Mouse (Mus musculus) olfactory bulb, adult 2 months (tissue): ENCODE data around the gene Ncln. TPM values are rescaled to one million over a fixed set of nuclear protein-coding genes. Genes with fewer than 3 reads are reported as not detected.

Source experiments
- H3K27ac ChIP-seq: fragments of 200-500 bp; 2 replicates; pipeline ENCODE4 v1.5.1; 2012; ENCODE audit warnings: low read depth, low read length; ENCODE audit not compliant: insufficient read depth
- H3K4me1 ChIP-seq: fragments of 200-500 bp; 2 replicates; pipeline ENCODE4 v1.6.1; 2012; ENCODE audit warnings: low read length; ENCODE audit not compliant: control insufficient read depth, insufficient read depth
- H3K4me3 ChIP-seq: fragments of 200-500 bp; 2 replicates; pipeline ENCODE4 v1.5.1; 2012; ENCODE audit warnings: mild to moderate bottlenecking, low read depth, low read length, moderate library complexity; ENCODE audit not compliant: insufficient read depth
- CTCF ChIP-seq: fragments of 200-500 bp; IDR thresholded peaks from 2 replicates; pipeline ENCODE4 v1.5.1; 2012; ENCODE audit warnings: low read depth, mild to moderate bottlenecking, low read length, moderate library complexity; ENCODE audit not compliant: insufficient read depth
- POLR2A ChIP-seq: fragments of 200-500 bp; IDR thresholded peaks from 2 replicates; pipeline ENCODE4 v1.6.1; 2012; ENCODE audit warnings: mild to moderate bottlenecking, low read depth, low read length, moderate library complexity; ENCODE audit not compliant: insufficient read depth
- WGBS: fragments of 180-500 bp; shearing (Covaris S2); methylation state at CpG from one replicate; pipeline ENCODE4 v1.1.7; 2018; 5-methylcytosine and 5-hydroxymethylcytosine counted together
- polyA plus RNA-seq: library from polyadenylated mRNA; stranded (reverse); fragments of >200 nt; gene quantifications from 2 replicates; pipeline ENCODE4 v1.2.4, GENCODE M21; 2012; ENCODE audit warnings: low replicate concordance; ENCODE audit not compliant: missing spikeins, insufficient read depth, insufficient read length

Ncln gene
- polyA plus RNA-seq, 1 experiment = not detected

DNA sequence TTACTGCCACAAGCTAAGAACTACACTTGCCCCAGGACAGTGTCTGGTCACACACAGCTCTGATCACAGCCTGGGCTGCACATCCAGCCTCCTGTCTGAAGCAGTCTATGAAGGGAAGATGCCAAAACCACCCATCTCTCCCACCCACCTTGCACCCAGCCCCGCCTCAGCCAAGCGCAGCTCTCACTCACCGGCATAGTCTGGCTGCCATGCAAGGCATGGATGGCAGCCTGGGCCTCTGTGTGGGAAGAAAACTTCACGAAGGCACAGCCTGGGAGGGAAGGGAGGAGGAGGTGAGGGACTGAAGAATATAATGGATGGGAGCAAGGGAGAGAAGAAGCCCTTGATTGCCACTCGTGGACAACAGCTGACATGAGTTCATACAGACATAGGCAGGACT is 26.9 kb downstream of the Ncln start:
- H3K27ac ChIP-seq = no peak overlapping the region
- peaks cover 64% of the 10 kb centered on the region for H3K4me1 ChIP-seq
- 48% methylated on average over 5 of the region's 5 CpGs for WGBS
- TF ChIP-seq POLR2A (no peak), CTCF (no peak)
- H3K4me3 ChIP-seq = no peak overlapping the region

- 79% methylated on average over 16 of the region's 16 CpGs for WGBS
- no peak overlapping the region for H3K27ac ChIP-seq
- H3K4me3 ChIP-seq = no peak overlapping the region
- TF ChIP-seq POLR2A = no peak
- no peak for TF ChIP-seq CTCF
- H3K4me1 ChIP-seq = peaks cover 53% of the 10 kb centered on the region
Measured at GRCm38 (mm10) chr10:81467670-81468235, 28.4 kb downstream of the Ncln start.

DNA sequence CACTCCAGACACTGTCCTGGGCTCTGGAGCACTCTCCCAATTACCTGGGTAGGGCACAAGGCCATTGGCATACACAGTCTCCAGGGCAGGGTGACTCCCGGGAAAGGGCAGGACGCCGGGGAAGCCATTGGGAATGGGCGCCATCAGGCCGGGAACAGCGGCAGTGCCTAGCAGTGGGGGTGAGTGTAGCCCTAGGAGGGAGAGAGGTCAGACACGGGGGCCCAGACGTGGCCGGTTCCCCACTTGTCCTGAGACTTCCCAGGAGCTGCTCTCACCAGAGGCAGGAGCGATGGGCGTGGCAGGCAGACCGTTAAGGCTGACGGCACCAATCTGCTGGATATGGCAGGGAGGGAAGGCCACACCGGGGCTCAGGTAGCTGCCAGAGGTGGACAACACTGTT is 29.3 kb downstream of the Ncln start:
- 77% methylated on average over 14 of the region's 14 CpGs for WGBS
- Histone ChIP-seq H3K4me1 (peaks cover 48% of the 10 kb centered on the region), H3K4me3 (no peak overlapping the region), H3K27ac (no peak overlapping the region)
- TF ChIP-seq CTCF (no peak), POLR2A (no peak)

DNA sequence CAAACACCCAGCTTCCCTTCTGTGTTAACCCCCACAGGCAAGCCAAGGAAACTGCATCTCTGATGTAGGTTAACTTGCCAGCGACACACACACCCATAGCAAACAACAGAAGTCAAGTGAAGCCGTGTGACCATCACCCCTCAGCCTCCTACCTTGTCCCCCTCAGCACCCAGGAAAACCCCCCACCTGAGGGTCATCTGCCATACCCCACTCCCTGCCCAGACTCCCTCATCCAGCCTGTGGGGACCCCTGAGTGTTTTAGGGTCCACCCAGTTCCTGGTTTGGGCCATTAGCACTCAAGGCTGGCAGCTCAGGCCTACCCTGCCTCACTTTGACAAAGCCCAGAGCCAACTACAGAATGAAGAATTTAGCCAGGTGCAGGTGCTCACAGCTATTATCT is 30.1 kb downstream of the Ncln start:
- Histone ChIP-seq H3K4me1 (peaks cover 46% of the 10 kb centered on the region), H3K4me3 (no peak overlapping the region), H3K27ac (no peak overlapping the region)
- TF ChIP-seq CTCF = no peak
- TF ChIP-seq POLR2A = no peak
- WGBS = 69% methylated on average over 2 of the region's 2 CpGs

DNA sequence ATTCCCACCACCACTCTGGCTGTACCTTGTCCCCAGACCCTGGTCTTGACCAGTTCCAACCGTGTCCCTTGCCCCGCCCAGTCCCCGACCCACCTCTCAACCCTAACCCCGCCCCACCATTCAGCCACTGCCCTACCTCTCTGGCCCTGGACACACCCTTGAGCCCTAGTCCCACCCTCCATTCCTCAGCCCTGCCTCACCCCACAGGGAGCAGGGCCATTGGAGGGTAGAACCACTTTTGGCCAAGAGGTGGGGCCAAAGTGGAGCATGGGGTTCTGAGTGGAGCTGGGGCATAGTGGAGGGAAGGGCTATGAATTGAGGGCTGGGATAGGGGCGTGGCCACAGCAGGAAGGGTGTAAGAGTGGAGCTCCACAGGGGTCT is 30.9 kb downstream of the Ncln start:
- Histone ChIP-seq H3K4me1 (peaks cover 47% of the 10 kb centered on the region), H3K4me3 (no peak overlapping the region), H3K27ac (no peak overlapping the region)
- no peak for TF ChIP-seq CTCF
- no peak for TF ChIP-seq POLR2A
- 14% methylated on average over 5 of the region's 5 CpGs for WGBS

GRCm38 (mm10) chr10:81464405-81465264 is 31.6 kb downstream of the Ncln start:
- TF ChIP-seq POLR2A (no peak), CTCF (no peak)
- H3K27ac ChIP-seq = no peak overlapping the region
- WGBS = 21% methylated on average over 33 of the region's 33 CpGs
- H3K4me3 ChIP-seq = no peak overlapping the region
- peaks cover 44% of the 10 kb centered on the region for H3K4me1 ChIP-seq

- 76% methylated on average over 4 of the region's 4 CpGs for WGBS
- TF ChIP-seq CTCF (no peak), POLR2A (no peak)
- H3K4me1 ChIP-seq = peaks cover 35% of the 10 kb centered on the region
- no peak overlapping the region for H3K27ac ChIP-seq
- H3K4me3 ChIP-seq = no peak overlapping the region
Measured at GRCm38 (mm10) chr10:81463531-81463930, 32.7 kb downstream of the Ncln start.

GRCm38 (mm10) chr10:81462917-81463316 is 33.3 kb downstream of the Ncln start:
- WGBS = 79% methylated on average over 7 of the region's 7 CpGs
- Histone ChIP-seq H3K4me1 (peaks cover 31% of the 10 kb centered on the region), H3K4me3 (no peak overlapping the region), H3K27ac (no peak overlapping the region)
- TF ChIP-seq CTCF (no peak), POLR2A (no peak)

- TF ChIP-seq CTCF = no peak
- TF ChIP-seq POLR2A = no peak
- no peak overlapping the region for H3K27ac ChIP-seq
- peaks cover 31% of the 10 kb centered on the region for H3K4me1 ChIP-seq
- no peak overlapping the region for H3K4me3 ChIP-seq
- 42% methylated on average over 7 of the region's 7 CpGs for WGBS
Measured at GRCm38 (mm10) chr10:81462415-81462804, 33.8 kb downstream of the Ncln start.
